Mouse (Mus musculus) c-Kit-positive CD71-positive TER-119-negative erythroid progenitor cells, embryonic 14.5 days (primary cell): ENCODE measurements around the gene Fmo1.
"Not testable (repeated sequence)": the region's sequence is repeated elsewhere in the genome, so short reads cannot be mapped to it uniquely, and the experiment has no call there.

Source experiments
- DNase-seq: peaks from one replicate; pipeline ENCODE4 v3.0.0-alpha.2; 2013; ENCODE audit warnings: low read depth

Fmo1 gene

GRCm38 (mm10) chr1:162792306-162793044 lies 73.9 kb downstream of the Fmo1 start:
- no peak for DNase-seq

GRCm38 (mm10) chr1:162785222-162785621 lies 81.2 kb downstream of the Fmo1 start:
- no peak for DNase-seq

- DNase-seq: no peak
These were observed 82.7 kb downstream of the Fmo1 start for GRCm38 (mm10) chr1:162783669-162784248.

- not testable (repeated sequence) for DNase-seq
These were observed 85.4 kb downstream of the Fmo1 start for GRCm38 (mm10) chr1:162781035-162781434.
